Mouse (Mus musculus) olfactory bulb, adult 2 months (tissue): ENCODE results near the gene Smok2b.
"Not testable (repeated sequence)": the region's sequence is repeated elsewhere in the genome, so short reads cannot be mapped to it uniquely, and the experiment has no call there.

Experiments used
- CTCF ChIP-seq: fragments of 200-500 bp; IDR thresholded peaks from 2 replicates; pipeline ENCODE4 v1.5.1; 2012; ENCODE audit warnings: low read depth, mild to moderate bottlenecking, low read length, moderate library complexity; ENCODE audit not compliant: insufficient read depth
- POLR2A ChIP-seq: fragments of 200-500 bp; IDR thresholded peaks from 2 replicates; pipeline ENCODE4 v1.6.1; 2012; ENCODE audit warnings: mild to moderate bottlenecking, low read depth, low read length, moderate library complexity; ENCODE audit not compliant: insufficient read depth

GRCm38 (mm10) chr17:13229957-13230356 lies at the start of gene Smok2b:
- TF ChIP-seq POLR2A, CTCF: not testable (repeated sequence)
